Mouse (Mus musculus) gastrocnemius, postnatal 4 days (tissue): Measurements from ENCODE around the gene 6030408B16Rik. TPM values are rescaled to one million over a fixed set of nuclear protein-coding genes. Genes with fewer than 3 reads are reported as not detected.

ENCODE experiments used
- total RNA-seq, 2 experiments: library from RNA; stranded (reverse); gene quantifications; 2 replicates each; pipeline ENCODE4 v1.2.3; 2021

Gene 6030408B16Rik
- total RNA-seq, 2 experiments from 2014 or later, result 0.59 TPM; not detected in 1

Other genes with a start within 250 kb of the 6030408B16Rik start
- under 1 TPM; 0.27 to 0.34 TPM for gene Gm47841, start 245.8 kb upstream of the 6030408B16Rik start, total RNA-seq
- gene Fignl2, start 214.6 kb upstream of the 6030408B16Rik start, total RNA-seq, result 1 to 10 TPM; 3.2 to 4.1 TPM
- gene Ankrd33, start 177.5 kb upstream of the 6030408B16Rik start, total RNA-seq, result not detected
- 10 to 100 TPM; 24.6 to 28.1 TPM for gene Acvrl1, start 164.7 kb upstream of the 6030408B16Rik start, total RNA-seq
- gene Acvr1b, start 119.1 kb upstream of the 6030408B16Rik start, total RNA-seq, result 10 to 100 TPM; 16.2 to 17.0 TPM
- 10 to 100 TPM; 14.1 to 14.7 TPM for gene Grasp, start 69.0 kb upstream of the 6030408B16Rik start, total RNA-seq
- gene Nr4a1, start 38.9 kb upstream of the 6030408B16Rik start, total RNA-seq, result 10 to 100 TPM; 25.3 to 26.0 TPM
- gene Atg101, start 8.9 kb upstream of the 6030408B16Rik start, total RNA-seq, result 10 to 100 TPM; 24.8 to 25.8 TPM
- gene Krt80, start 77.0 kb downstream of the 6030408B16Rik start, total RNA-seq, result 1 to 10 TPM; 2.7 to 3.4 TPM
- under 1 TPM; 0.22 to 0.39 TPM for gene Krt7, start 117.8 kb downstream of the 6030408B16Rik start, total RNA-seq
- gene Krt87, start 145.6 kb downstream of the 6030408B16Rik start, total RNA-seq, result under 1 TPM; 0.13 to 0.15 TPM
- gene Krt88, start 154.5 kb downstream of the 6030408B16Rik start, total RNA-seq, result not detected
- not detected for gene Krt81, start 170.5 kb downstream of the 6030408B16Rik start, total RNA-seq
- gene Krt86, start 180.3 kb downstream of the 6030408B16Rik start, total RNA-seq, result not detected
- gene Krt83, start 198.3 kb downstream of the 6030408B16Rik start, total RNA-seq, result under 1 TPM in 1 of 2 experiments, not detected in 1; 0.21 TPM
- under 1 TPM in 1 of 2 experiments, not detected in 1; 0.36 TPM for gene Gm49425, start 224.0 kb downstream of the 6030408B16Rik start, total RNA-seq
- gene Krt84, start 239.6 kb downstream of the 6030408B16Rik start, total RNA-seq, result not detected